ENCODE assay signal across 24 mouse cellular contexts in genomic region chr14:26439996-26440395, GRCm38 (mm10).
DNase-seq lines count a peak whose midpoint lies in the region; ATAC-seq and TF ChIP-seq lines count a peak whose summit lies in the region.
"Had no signal": no experiment of that assay in that cellular context is flagged by ENCODE, and none has a peak within 500 bp of the region (broad histone marks: within the 10 kb centered on the region; RNA-seq: fewer than 3 reads in every experiment).

No protein-coding gene starts in this region.

- ATAC-seq in heart, embryonic 14.5 days (ENCODE audit: insufficient number of reproducible peaks, insufficient read depth, low FRiP score, low read depth): no peak
- ATAC-seq in stomach, postnatal 0 days (ENCODE audit: low FRiP score, low TSS enrichment): no peak
- ATAC-seq: CD4-positive, CD25-positive, alpha-beta regulatory T cell, adult 4 months; forebrain, embryonic 14.5 days; intestine, embryonic 15.5 days had no signal

- H3K4me3 ChIP-seq in gastrocnemius, adult 2 months: no peak overlapping the region; the same call in 1 of the 2 replicates
- peak overlapping the region in 1 of 2 experiments; percentile 46; a peak in 1 of 4 replicates for H3K4me3 ChIP-seq in heart, embryonic 14.5 days (ENCODE audit: control insufficient read depth in 1 of 2, insufficient read depth in 1 of 2, low read depth in 1 of 2, low read length in 2 of 2)
- H3K4me3 ChIP-seq in heart, embryonic 10.5 days: no peak overlapping the region
- no peak overlapping the region for H3K4me3 ChIP-seq in CH12.LX (replicated peaks in 1 of 3; ENCODE audit: low read depth in 2 of 3, low read length in 2 of 3, poor library complexity in 1 of 3)
- no peak overlapping the region for H3K4me3 ChIP-seq in stomach, postnatal 0 days (ENCODE audit: low read depth, low read length)
- H3K4me3 ChIP-seq: embryonic facial prominence, embryonic 15.5 days; erythroblast, embryonic 14.5 days; forebrain, embryonic 10.5 days; hindbrain, embryonic 10.5 days; intestine, embryonic 15.5 days; kidney, embryonic 15.5 days had no signal

- peaks cover 0 to 24% of the 10 kb centered on the region in 2 experiments; a peak in 3 of 4 replicates for H3K4me1 ChIP-seq in heart, embryonic 14.5 days (ENCODE audit: control insufficient read depth in 2 of 2, insufficient read depth in 2 of 2, low read length in 2 of 2)
- H3K4me1 ChIP-seq in heart, embryonic 10.5 days: peaks cover 18% of the 10 kb centered on the region
- 0 out of 4 replicates have a peak, but pooled peaks cover 0 to 8% of the 10 kb centered on the region in 2 experiments for H3K4me1 ChIP-seq in CH12.LX (ENCODE audit: control insufficient read depth in 1 of 2, insufficient read depth in 2 of 2)
- no peaks in the 10 kb centered on the region for H3K4me1 ChIP-seq in stomach, postnatal 0 days (replicated peaks; ENCODE audit: control insufficient read depth, insufficient read depth)
- H3K4me1 ChIP-seq: embryonic facial prominence, embryonic 15.5 days; hindbrain, embryonic 10.5 days; intestine, embryonic 15.5 days; kidney, embryonic 15.5 days had no signal

- TF ChIP-seq CTCF in gastrocnemius, adult 2 months (IDR thresholded peaks at IDR 0.05): no peak
- no peak for TF ChIP-seq CTCF in CH12.LX (conservative IDR thresholded peaks at IDR 0.05 in 1 of 2, IDR thresholded peaks at IDR 0.05 in 1 of 2; ENCODE audit: low read depth in 2 of 2, low read length in 2 of 2)
- no peak for TF ChIP-seq CTCF in stomach, postnatal 0 days (IDR thresholded peaks at IDR 0.05; ENCODE audit: low read depth)

- no peaks in the 10 kb centered on the region for H3K79me2 ChIP-seq in CH12.LX (replicated peaks; ENCODE audit: control insufficient read depth, extremely low read depth, insufficient read depth, poor library complexity, severe bottlenecking)

- in situ Hi-C loops in CH12.LX (cut with MboI; ENCODE audit: low pct_ligation_motif_present, low pct_unique_long_range_greater_than_20kb, low sequenced_read_pairs): no loop called here

- no peak for DNase-seq in gastrocnemius, adult 2 months
- no peak for DNase-seq in gastrocnemius, adult 18-20 months (ENCODE audit: low spot score)
- no peak for DNase-seq in heart, embryonic 10.5 days (ENCODE audit: low spot score)
- DNase-seq in CH12.LX (ENCODE audit: extremely low read depth): no peak
- no peak for DNase-seq in stomach, postnatal 0 days (ENCODE audit: low spot score)
- DNase-seq in embryo, embryonic 10.5 days (ENCODE audit: low spot score): no peak
- DNase-seq: adrenal gland, adult 8-10 months; adrenal gland, postnatal 36 days; B cell, adult 2 months; cerebellum, adult 2 months; cerebellum, postnatal 10 days; embryo, embryonic 11 days; gastrocnemius, postnatal 10 days; kidney, adult 18-20 months had no signal

- peak overlapping the region; percentile 66 for H3K4me2 ChIP-seq in heart, embryonic 14.5 days (ENCODE audit: low read length)
- no peak overlapping the region for H3K4me2 ChIP-seq in CH12.LX (ENCODE audit: insufficient read depth, low read depth, poor library complexity, severe bottlenecking)
- peak overlapping the region; percentile 21; the same call in 1 of the 2 replicates for H3K4me2 ChIP-seq in stomach, postnatal 0 days (replicated peaks; ENCODE audit: low read depth)
- H3K4me2 ChIP-seq: embryonic facial prominence, embryonic 15.5 days; hindbrain, embryonic 14.5 days; intestine, embryonic 15.5 days; kidney, embryonic 15.5 days had no signal

- H3K9ac ChIP-seq in heart, embryonic 14.5 days (ENCODE audit: low read length): 0 out of 2 replicates have a peak overlapping the region, but pooled peaks have one; percentile 31
- no peak overlapping the region for H3K9ac ChIP-seq in CH12.LX (ENCODE audit: insufficient read depth, low read depth)
- no peak overlapping the region for H3K9ac ChIP-seq in stomach, postnatal 0 days (ENCODE audit: low read length)
- H3K9ac ChIP-seq: embryonic facial prominence, embryonic 15.5 days; hindbrain, embryonic 14.5 days; intestine, embryonic 15.5 days; kidney, embryonic 15.5 days had no signal

- intact Hi-C loops in gastrocnemius, adult 2 months (cut with DNase I): no loop called here

- peaks cover 38% of the 10 kb centered on the region for H3K36me3 ChIP-seq in heart, embryonic 14.5 days (ENCODE audit: control insufficient read depth, insufficient read depth, low read length)
- peaks cover 28% of the 10 kb centered on the region for H3K36me3 ChIP-seq in heart, embryonic 10.5 days
- H3K36me3 ChIP-seq in CH12.LX (replicated peaks in 1 of 2; ENCODE audit: control insufficient read depth in 1 of 2, insufficient read depth in 1 of 2, low read length in 1 of 2): peaks cover 9 to 46% of the 10 kb centered on the region in 2 experiments
- 0 out of 2 replicates have a peak, but pooled peaks cover 5% of the 10 kb centered on the region for H3K36me3 ChIP-seq in stomach, postnatal 0 days (ENCODE audit: control insufficient read depth, insufficient read depth, low read length)

- TF ChIP-seq EP300 in CH12.LX (IDR thresholded peaks at IDR 0.05; ENCODE audit: low read length): no peak
- no peak for TF ChIP-seq EP300 in stomach, postnatal 0 days (optimal IDR thresholded peaks at IDR 0.05)

- H3K9me3 ChIP-seq in heart, embryonic 14.5 days (ENCODE audit: control insufficient read depth, low read length): no peaks in the 10 kb centered on the region
- H3K9me3 ChIP-seq in heart, embryonic 10.5 days: no peaks in the 10 kb centered on the region
- H3K9me3 ChIP-seq in CH12.LX (replicated peaks; ENCODE audit: low read length): no peaks in the 10 kb centered on the region
- H3K9me3 ChIP-seq in stomach, postnatal 0 days (ENCODE audit: control insufficient read depth, low read length): no peaks in the 10 kb centered on the region
- H3K9me3 ChIP-seq: embryonic facial prominence, embryonic 15.5 days; forebrain, embryonic 10.5 days; hindbrain, embryonic 10.5 days; intestine, embryonic 15.5 days; kidney, embryonic 15.5 days had no signal

- TF ChIP-seq RAD21 in CH12.LX (IDR thresholded peaks at IDR 0.05; ENCODE audit: low read depth, low read length): no peak

- no peaks in the 10 kb centered on the region for H3K27me3 ChIP-seq in heart, embryonic 14.5 days (ENCODE audit: control insufficient read depth, insufficient read depth, low read length)
- H3K27me3 ChIP-seq in heart, embryonic 10.5 days (ENCODE audit: insufficient read depth, poor library complexity, severe bottlenecking): no peaks in the 10 kb centered on the region
- no peaks in the 10 kb centered on the region for H3K27me3 ChIP-seq in CH12.LX (replicated peaks)
- H3K27me3 ChIP-seq in stomach, postnatal 0 days (ENCODE audit: control insufficient read depth, insufficient read depth, low read length): no peaks in the 10 kb centered on the region
- H3K27me3 ChIP-seq: embryonic facial prominence, embryonic 15.5 days; intestine, embryonic 15.5 days; kidney, embryonic 15.5 days had no signal

- peak overlapping the region; percentile 84 for H3K27ac ChIP-seq in gastrocnemius, adult 2 months
- peak overlapping the region in 1 of 2 experiments; percentile 39; a peak in 1 of 4 replicates for H3K27ac ChIP-seq in heart, embryonic 14.5 days (replicated peaks in 1 of 2; ENCODE audit: control insufficient read depth in 1 of 2, insufficient read depth in 1 of 2, low read depth in 2 of 2, low read length in 2 of 2)
- H3K27ac ChIP-seq in heart, embryonic 10.5 days: no peak overlapping the region
- no peak overlapping the region for H3K27ac ChIP-seq in CH12.LX (ENCODE audit: insufficient read depth, low read depth)
- no peak overlapping the region for H3K27ac ChIP-seq in stomach, postnatal 0 days (replicated peaks)
- H3K27ac ChIP-seq: embryonic facial prominence, embryonic 15.5 days; forebrain, embryonic 10.5 days; hindbrain, embryonic 10.5 days; hindbrain, embryonic 14.5 days; intestine, embryonic 15.5 days; kidney, embryonic 15.5 days had no signal

- no peak for TF ChIP-seq POLR2A in CH12.LX (IDR thresholded peaks at IDR 0.05; ENCODE audit: low read depth, low read length)

- dilution Hi-C loops in CH12.LX (cut with MboI; ENCODE audit: extremely low pct_ligation_motif_present, extremely low pct_unique_long_range_greater_than_20kb, low sequenced_read_pairs): no loop called here

TF ChIP-seq in CH12.LX, 34 proteins besides CTCF, POLR2A, EP300 and RAD21:
- TF ChIP-seq MAFK (IDR thresholded peaks at IDR 0.05; ENCODE audit: insufficient replicate concordance, low read length) (peak; percentile 66; the same call in 1 of the 2 replicates), MYC (IDR thresholded peaks at IDR 0.05; ENCODE audit: low read depth, low read length) (no peak)
